Mouse (Mus musculus): ENCODE measurements around the gene Map3k13.
A peak's percentile ranks its signal among the peaks of the same experiment; 100 is the strongest.

The Map3k13 gene

GRCm38 (mm10) chr16:21928471-21928870 lies 134.3 kb downstream of the Map3k13 start:
- DNase-seq, result no peak

GRCm38 (mm10) chr16:21946761-21947715 lies 152.9 kb downstream of the Map3k13 start, which contains the start of gene Tmem41a:
Gene Tmem41a (minus strand): TSS chr16:21947552.
- DNase-seq, result peak; percentile 92 to 93

GRCm38 (mm10) chr16:21955591-21955990 lies 161.4 kb downstream of the Map3k13 start:
- DNase-seq, result peak; percentile 22 to 51

GRCm38 (mm10) chr16:21965576-21965975 lies 171.4 kb downstream of the Map3k13 start:
- no peak for DNase-seq

GRCm38 (mm10) chr16:21969874-21970273 lies 175.7 kb downstream of the Map3k13 start:
- DNase-seq, result no peak

- DNase-seq, result no peak
These were observed 176.4 kb downstream of the Map3k13 start for GRCm38 (mm10) chr16:21970536-21970935.

- no peak for DNase-seq
These were observed 177.3 kb downstream of the Map3k13 start for GRCm38 (mm10) chr16:21971446-21971845.

- DNase-seq, result no peak
These were observed 182.1 kb downstream of the Map3k13 start for GRCm38 (mm10) chr16:21976203-21976602.

- no peak for DNase-seq
These were observed 183.2 kb downstream of the Map3k13 start for GRCm38 (mm10) chr16:21977347-21977746.

Measured in lung, postnatal 4 days (tissue).